Mouse (Mus musculus) heart, postnatal 0 days (tissue): ENCODE measurements around the gene Ccr4.

Experiments
- CTCF ChIP-seq: IDR thresholded peaks from 2 replicates; pipeline ENCODE4 v1.5.1; 2016; ENCODE audit warnings: antibody characterized with exemption, control low read depth, low read depth
- EP300 ChIP-seq: IDR thresholded peaks from 2 replicates; pipeline ENCODE4 v1.6.1; 2016; ENCODE audit warnings: antibody characterized with exemption, low read depth

GRCm38 (mm10) chr9:114506564-114506963 lies 1.8 kb upstream of the Ccr4 start:
- TF ChIP-seq CTCF: no peak
- TF ChIP-seq EP300: no peak
